Mouse (Mus musculus): ENCODE measurements around the gene Rasgef1b.

- TF ChIP-seq CTCF (IDR thresholded peaks at IDR 0.05; ENCODE audit: control insufficient read depth, insufficient read depth, low read length) (no peak), POLR2A (IDR thresholded peaks at IDR 0.05; ENCODE audit: borderline replicate concordance, control insufficient read depth, low read depth, low read length) (no peak)
Observed at GRCm38 (mm10) chr5:99513209-99513880, 215.5 kb downstream of the Rasgef1b start.
